Mouse (Mus musculus) forebrain, embryonic 14.5 days (tissue): Measurements from ENCODE around the gene Rpe65. TPM values are rescaled to one million over a fixed set of nuclear protein-coding genes. Genes with fewer than 3 reads are reported as not detected.
A peak's percentile ranks its signal among the peaks of the same experiment; 100 is the strongest.

ENCODE experiments used
- ATAC-seq: fragments of 200-750 bp; cut with Nextera tagmentation; 2 replicates; pipeline ENCODE4 v1.8.0; 2017; ENCODE audit warnings: mild to moderate bottlenecking, moderate library complexity
- DNase-seq: peaks from one replicate; pipeline ENCODE4 v3.0.0-alpha.2; 2015; ENCODE audit warnings: low spot score
- H3K27ac ChIP-seq: fragments of 300-500 bp; sonication (generic); 2 replicates; pipeline ENCODE4 v1.5.1; 2014; ENCODE audit warnings: low read depth, mild to moderate bottlenecking, control low read depth, low read length, moderate library complexity
- H3K27me3 ChIP-seq: fragments of 300-500 bp; sonication (generic); replicated peaks from 2 replicates; pipeline ENCODE4 v1.6.1; 2014; ENCODE audit warnings: low read length, control low read depth, mixed read lengths; ENCODE audit not compliant: control insufficient read depth, insufficient read depth
- H3K36me3 ChIP-seq: fragments of 300-500 bp; sonication (generic); 2 replicates; pipeline ENCODE4 v1.6.1; 2014; ENCODE audit warnings: low read length, control low read depth; ENCODE audit not compliant: control insufficient read depth, insufficient read depth
- H3K4me1 ChIP-seq: fragments of 300-500 bp; sonication (generic); 2 replicates; pipeline ENCODE4 v1.6.1; 2014; ENCODE audit warnings: antibody characterized with exemption, low read length, control low read depth; ENCODE audit not compliant: control insufficient read depth, insufficient read depth
- H3K4me2 ChIP-seq: fragments of 300-500 bp; sonication (generic); 2 replicates; pipeline ENCODE4 v1.6.1; 2014; ENCODE audit warnings: mild to moderate bottlenecking, control low read depth, low read length
- H3K4me3 ChIP-seq: fragments of 300-500 bp; sonication (generic); 2 replicates; pipeline ENCODE4 v1.5.1; 2014; ENCODE audit warnings: low read depth, low read length, control low read depth
- H3K9ac ChIP-seq: fragments of 300-500 bp; sonication (generic); 2 replicates; pipeline ENCODE4 v1.6.1; 2014; ENCODE audit warnings: mild to moderate bottlenecking, low read length, control low read depth, moderate library complexity
- H3K9me3 ChIP-seq: fragments of 300-500 bp; sonication (generic); replicated peaks from 2 replicates; pipeline ENCODE4 v1.6.1; 2016; ENCODE audit warnings: low read length, control low read depth, mixed read lengths; ENCODE audit not compliant: control insufficient read depth
- WGBS: fragments of 180-500 bp; shearing (Covaris S2); extraction: QIAGEN DNeasy Blood & Tissue Kit; methylation state at CpG from one replicate; pipeline ENCODE4 v1.1.7; 2014; 5-methylcytosine and 5-hydroxymethylcytosine counted together
- polyA plus RNA-seq: library from polyadenylated mRNA; unstranded; fragments of >200 nt; fragmentation: Nextera tagmentation; extraction: Ambion mirVana; gene quantifications from 2 replicates; pipeline ENCODE4 v1.2.1, GENCODE M21; 2014

Rpe65 gene
- polyA plus RNA-seq: not detected in 2 replicates

GRCm38 (mm10) chr3:159598875-159599274 lies at the start of gene Rpe65:
Gene Rpe65 (plus strand): TSS chr3:159599175.
- Histone ChIP-seq H3K27me3 (no peaks in the 10 kb centered on the region), H3K4me3 (no peak within 1 kb of the TSS), H3K9me3 (no peaks in the 10 kb centered on the region), H3K4me2 (no peak within 1 kb of the TSS), H3K4me1 (no peaks in the 10 kb centered on the region), H3K27ac (no peak within 1 kb of the TSS), H3K36me3 (no peaks in the 10 kb centered on the region), H3K9ac (no peak within 1 kb of the TSS)
- no peak for ATAC-seq
- 18% methylated on average over 1 of the region's 1 CpGs for WGBS
- DNase-seq: peak; percentile 4

DNA sequence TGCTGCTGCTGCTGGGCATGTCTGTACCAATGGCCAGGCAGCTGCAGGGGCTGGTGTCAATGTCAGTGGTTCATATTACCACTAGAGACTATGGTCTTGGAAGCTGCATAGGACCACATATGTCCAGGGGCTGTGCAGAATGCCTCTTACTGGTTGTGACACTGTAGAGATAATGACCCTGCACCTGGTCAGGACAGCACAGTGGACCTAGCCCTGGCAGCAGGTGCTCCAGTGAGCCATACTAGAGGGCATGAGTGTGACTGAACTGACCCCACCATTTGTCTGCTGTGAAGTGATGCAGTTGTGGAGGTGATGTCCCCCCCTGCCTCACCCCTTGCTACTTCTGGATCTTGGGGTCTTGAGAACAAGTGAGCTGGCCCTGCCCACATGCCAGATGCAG lies 48.8 kb upstream of the Rpe65 start:
- ATAC-seq (no peak), DNase-seq (no peak)
- H3K36me3 ChIP-seq: no peaks in the 10 kb centered on the region
- H3K27me3 ChIP-seq: no peaks in the 10 kb centered on the region
- H3K9ac ChIP-seq: no peak overlapping the region
- no peak overlapping the region for H3K4me2 ChIP-seq
- H3K27ac ChIP-seq: no peak overlapping the region
- no peaks in the 10 kb centered on the region for H3K9me3 ChIP-seq
- H3K4me1 ChIP-seq: no peaks in the 10 kb centered on the region
- no peak overlapping the region for H3K4me3 ChIP-seq

- H3K4me3 ChIP-seq: no peak overlapping the region
- no peak for ATAC-seq
- H3K9ac ChIP-seq: no peak overlapping the region
- H3K4me1 ChIP-seq: no peaks in the 10 kb centered on the region
- WGBS: 84% methylated on average over 1 of the region's 1 CpGs
- no peaks in the 10 kb centered on the region for H3K27me3 ChIP-seq
- no peak overlapping the region for H3K27ac ChIP-seq
- no peak for DNase-seq
- no peak overlapping the region for H3K4me2 ChIP-seq
- H3K9me3 ChIP-seq: no peaks in the 10 kb centered on the region
- H3K36me3 ChIP-seq: no peaks in the 10 kb centered on the region
Observed at GRCm38 (mm10) chr3:159614977-159615376, 16.0 kb downstream of the Rpe65 start.

- ATAC-seq (no peak), DNase-seq (no peak)
- no peaks in the 10 kb centered on the region for H3K27me3 ChIP-seq
- no peak overlapping the region for H3K4me3 ChIP-seq
- H3K9ac ChIP-seq: no peak overlapping the region
- H3K36me3 ChIP-seq: no peaks in the 10 kb centered on the region
- WGBS: 79% methylated on average over 1 of the region's 1 CpGs
- no peaks in the 10 kb centered on the region for H3K9me3 ChIP-seq
- H3K4me2 ChIP-seq: no peak overlapping the region
- no peaks in the 10 kb centered on the region for H3K4me1 ChIP-seq
- H3K27ac ChIP-seq: no peak overlapping the region
Observed at GRCm38 (mm10) chr3:159621026-159621425, 22.1 kb downstream of the Rpe65 start.

DNA sequence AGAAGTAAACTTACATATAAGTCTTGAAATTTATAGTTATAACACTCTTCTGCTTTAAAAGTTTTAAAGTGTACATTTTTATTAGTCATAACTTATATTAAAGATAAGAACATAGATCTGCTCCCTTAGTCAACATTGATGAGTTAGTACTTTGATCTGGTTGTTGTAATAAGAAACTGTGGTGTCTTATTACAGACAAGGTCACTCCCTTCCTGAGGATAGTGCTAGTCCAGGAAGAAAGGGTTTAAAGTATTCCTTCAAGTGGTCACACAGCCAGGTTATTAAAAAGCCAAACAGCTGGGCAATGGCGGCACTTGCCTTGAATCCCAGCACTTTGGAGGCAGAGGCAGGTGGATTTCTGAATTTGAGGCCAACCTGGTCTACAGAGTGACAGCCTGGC lies 25.0 kb downstream of the Rpe65 start:
- Histone ChIP-seq H3K27ac (no peak overlapping the region), H3K27me3 (no peaks in the 10 kb centered on the region), H3K36me3 (no peaks in the 10 kb centered on the region), H3K4me1 (no peaks in the 10 kb centered on the region), H3K9ac (no peak overlapping the region), H3K4me2 (no peak overlapping the region), H3K4me3 (no peak overlapping the region), H3K9me3 (no peaks in the 10 kb centered on the region)
- DNase-seq (no peak), ATAC-seq (no peak)
- WGBS: 91% methylated on average over 1 of the region's 1 CpGs

DNA sequence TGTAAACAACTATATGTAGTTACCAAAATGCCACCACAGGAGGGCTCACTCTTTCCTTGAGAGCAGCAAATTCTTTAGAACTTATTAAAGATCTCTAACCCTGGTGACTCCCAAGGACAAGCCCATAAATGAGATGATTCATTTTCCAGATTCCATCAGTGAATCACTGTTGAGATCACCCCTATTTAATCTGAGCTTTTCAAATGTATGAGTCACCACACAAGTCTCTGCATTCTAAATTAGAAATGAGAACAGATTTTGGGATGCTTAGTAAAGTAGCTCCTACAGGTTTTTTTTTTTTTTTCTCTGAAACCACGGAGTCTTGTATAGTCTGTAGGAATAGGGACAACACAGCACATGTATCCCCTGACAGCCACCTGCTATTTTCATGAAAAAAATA lies 61.8 kb downstream of the Rpe65 start:
- no peaks in the 10 kb centered on the region for H3K36me3 ChIP-seq
- H3K9me3 ChIP-seq: no peaks in the 10 kb centered on the region
- DNase-seq (no peak), ATAC-seq (no peak)
- H3K4me2 ChIP-seq: no peak overlapping the region
- 74% methylated on average over 1 of the region's 1 CpGs for WGBS
- no peaks in the 10 kb centered on the region for H3K27me3 ChIP-seq
- no peaks in the 10 kb centered on the region for H3K4me1 ChIP-seq
- H3K9ac ChIP-seq: no peak overlapping the region
- H3K4me3 ChIP-seq: no peak overlapping the region
- no peak overlapping the region for H3K27ac ChIP-seq

DNA sequence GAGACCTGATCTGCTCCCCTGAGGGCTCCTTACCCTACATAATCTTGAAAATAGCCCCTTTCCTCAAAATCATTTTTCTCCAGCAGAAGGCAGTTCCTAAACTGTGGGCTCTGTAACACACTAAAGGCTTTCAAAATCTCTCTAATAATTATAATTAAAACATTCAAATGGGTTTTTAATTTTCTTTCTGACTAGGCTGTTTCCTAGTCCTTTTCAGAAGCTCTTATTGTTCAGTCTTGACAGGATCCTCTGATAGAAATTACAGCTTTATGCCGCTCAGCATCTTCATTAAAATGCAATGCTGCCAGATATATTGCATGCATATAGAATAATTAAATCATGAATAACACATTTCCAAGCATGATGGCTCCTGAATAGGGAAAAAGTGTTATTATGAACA lies 64.4 kb downstream of the Rpe65 start:
- Histone ChIP-seq H3K27me3 (no peaks in the 10 kb centered on the region), H3K9ac (no peak overlapping the region), H3K4me2 (no peak overlapping the region), H3K36me3 (no peaks in the 10 kb centered on the region), H3K9me3 (no peaks in the 10 kb centered on the region), H3K4me1 (no peaks in the 10 kb centered on the region), H3K27ac (no peak overlapping the region), H3K4me3 (no peak overlapping the region)
- peak; percentile 85 for ATAC-seq
- WGBS: 66% methylated on average over 1 of the region's 1 CpGs
- peak; percentile 66 for DNase-seq

Other genes starting within 250 kb of the Rpe65 start
- 14.3 and 14.6 TPM in 2 replicates for gene Depdc1a, start 103.7 kb upstream of the Rpe65 start, polyA plus RNA-seq
- gene Wls, start 240.5 kb downstream of the Rpe65 start, polyA plus RNA-seq: 49.6 and 55.9 TPM in 2 replicates